Mouse (Mus musculus) hindbrain, embryonic 15.5 days (tissue): ENCODE measurements at regions not wholly inside any gene's neighbourhood (a gene's known extent, or its start where the extent isn't known, plus 50 kb on each side); places are given as distances from the start of the nearest gene placed in this dataset.

ENCODE experiments used
- ATAC-seq: fragments of 200-750 bp; cut with Nextera tagmentation; 2 replicates; pipeline ENCODE4 v1.8.0; 2017; ENCODE audit warnings: low read depth, moderate number of reproducible peaks, moderate TSS enrichment; ENCODE audit not compliant: low FRiP score
- H3K27ac ChIP-seq: fragments of 300-500 bp; sonication (generic); replicated peaks from 2 replicates; pipeline ENCODE4 v1.5.1; 2015; ENCODE audit warnings: mild to moderate bottlenecking, inconsistent platforms
- H3K27me3 ChIP-seq: fragments of 300-500 bp; sonication (generic); 2 replicates; pipeline ENCODE4 v1.6.1; 2015; ENCODE audit warnings: control low read depth, inconsistent platforms
- H3K36me3 ChIP-seq: fragments of 300-500 bp; sonication (generic); 2 replicates; pipeline ENCODE4 v1.6.1; 2015; ENCODE audit warnings: control low read depth, inconsistent platforms
- H3K4me1 ChIP-seq: fragments of 300-500 bp; sonication (generic); replicated peaks from 2 replicates; pipeline ENCODE4 v1.6.1; 2015; ENCODE audit warnings: control low read depth, inconsistent platforms
- H3K4me2 ChIP-seq: fragments of 300-500 bp; sonication (generic); 2 replicates; pipeline ENCODE4 v1.6.1; 2015; ENCODE audit warnings: moderate library complexity, mild to moderate bottlenecking, inconsistent platforms
- H3K4me3 ChIP-seq: fragments of 300-500 bp; sonication (generic); 2 replicates; pipeline ENCODE4 v1.5.1; 2015; ENCODE audit warnings: mild to moderate bottlenecking, inconsistent platforms
- H3K9ac ChIP-seq: fragments of 300-500 bp; sonication (generic); 2 replicates; pipeline ENCODE4 v1.6.1; 2015; ENCODE audit warnings: inconsistent platforms
- H3K9me3 ChIP-seq: fragments of 300-500 bp; sonication (generic); 2 replicates; pipeline ENCODE4 v1.6.1; 2016; ENCODE audit warnings: control low read depth, inconsistent platforms
- WGBS: fragments of 180-500 bp; shearing (Covaris S2); methylation state at CpG from one replicate; pipeline ENCODE4 v1.1.7; 2015; 5-methylcytosine and 5-hydroxymethylcytosine counted together

- H3K9me3 ChIP-seq, result no peaks in the 10 kb centered on the region
- no peak overlapping the region for H3K9ac ChIP-seq
- H3K27ac ChIP-seq, result no peak overlapping the region
- H3K4me2 ChIP-seq, result no peak overlapping the region
- H3K27me3 ChIP-seq, result no peaks in the 10 kb centered on the region
- WGBS, result 82% methylated on average over 8 of the region's 8 CpGs
- no peaks in the 10 kb centered on the region for H3K36me3 ChIP-seq
- H3K4me1 ChIP-seq, result no peaks in the 10 kb centered on the region
- ATAC-seq, result no peak
- H3K4me3 ChIP-seq, result no peak overlapping the region
These were observed 54.0 kb upstream of the Ptprt start for GRCm38 (mm10) chr2:162714976-162715375.

- no peak for ATAC-seq
- Histone ChIP-seq H3K4me2 (no peak overlapping the region), H3K4me3 (no peak overlapping the region), H3K4me1 (no peaks in the 10 kb centered on the region), H3K36me3 (no peaks in the 10 kb centered on the region), H3K9ac (no peak overlapping the region), H3K27ac (no peak overlapping the region), H3K9me3 (no peaks in the 10 kb centered on the region), H3K27me3 (no peaks in the 10 kb centered on the region)
- 68% methylated on average over 1 of the region's 1 CpGs for WGBS
These were observed 52.0 kb upstream of the Ptprt start for GRCm38 (mm10) chr2:162712972-162713371.

GRCm38 (mm10) chr2:162712394-162712793 is 51.4 kb upstream of the Ptprt start:
- Histone ChIP-seq H3K36me3 (no peaks in the 10 kb centered on the region), H3K4me3 (no peak overlapping the region), H3K4me2 (no peak overlapping the region), H3K27ac (no peak overlapping the region), H3K27me3 (no peaks in the 10 kb centered on the region), H3K9me3 (no peaks in the 10 kb centered on the region), H3K9ac (no peak overlapping the region), H3K4me1 (no peaks in the 10 kb centered on the region)
- WGBS, result 89% methylated on average over 9 of the region's 9 CpGs
- no peak for ATAC-seq
